Mouse (Mus musculus): ENCODE data around the gene Lamc2. TPM values are rescaled to one million over a fixed set of nuclear protein-coding genes. Genes with fewer than 3 reads are reported as not detected.

Lamc2 gene
- polyA plus RNA-seq, 1 experiment from 2014 or later = 1.0 TPM

DNA sequence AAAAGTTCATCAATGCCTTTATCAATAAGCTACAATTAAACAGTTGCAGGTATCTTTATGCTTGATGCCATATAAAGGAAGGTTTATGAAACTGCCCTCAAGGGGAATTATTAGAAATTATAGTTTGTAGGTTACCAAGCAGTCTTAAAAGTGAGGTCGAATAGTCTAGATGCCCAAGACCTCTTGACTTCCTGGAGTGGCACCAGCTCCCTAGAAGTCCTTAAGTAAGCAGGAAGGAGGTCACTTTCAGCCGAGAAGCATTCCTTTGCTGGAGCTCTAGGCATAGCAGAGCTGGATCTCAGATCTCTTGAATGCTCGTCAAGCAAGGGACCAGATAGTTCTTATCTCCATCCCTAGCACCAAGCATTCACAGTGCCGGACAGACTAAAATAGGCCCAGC lies 58.6 kb downstream of the Lamc2 start:
- H3K4me2 ChIP-seq = no peak overlapping the region
- no peak overlapping the region for H3K27ac ChIP-seq (ENCODE audit: low read depth, low read length)
- WGBS = 62% methylated on average over 4 of the region's 4 CpGs
- H3K4me1 ChIP-seq (replicated peaks; ENCODE audit: control insufficient read depth, insufficient read depth, low read length) = no peaks in the 10 kb centered on the region
- DNase-seq (ENCODE audit: low spot score) (no peak), ATAC-seq (replicated peaks; ENCODE audit: low FRiP score) (no peak)
- H3K36me3 ChIP-seq (ENCODE audit: control insufficient read depth, insufficient read depth, low read length) = no peaks in the 10 kb centered on the region
- H3K9me3 ChIP-seq (ENCODE audit: control insufficient read depth, low read length) = no peaks in the 10 kb centered on the region
- no peak overlapping the region for H3K4me3 ChIP-seq (ENCODE audit: low read depth, low read length)
- no peak overlapping the region for H3K9ac ChIP-seq (ENCODE audit: low read depth, low read length)
- H3K27me3 ChIP-seq (replicated peaks; ENCODE audit: control insufficient read depth, insufficient read depth, low read length) = no peaks in the 10 kb centered on the region

- Histone ChIP-seq H3K9me3 (ENCODE audit: control insufficient read depth, low read length) (no peaks in the 10 kb centered on the region), H3K27ac (ENCODE audit: low read depth, low read length) (no peak overlapping the region), H3K27me3 (replicated peaks; ENCODE audit: control insufficient read depth, insufficient read depth, low read length) (no peaks in the 10 kb centered on the region), H3K4me3 (ENCODE audit: low read depth, low read length) (no peak overlapping the region), H3K36me3 (ENCODE audit: control insufficient read depth, insufficient read depth, low read length) (no peaks in the 10 kb centered on the region), H3K4me2 (no peak overlapping the region), H3K9ac (ENCODE audit: low read depth, low read length) (no peak overlapping the region), H3K4me1 (replicated peaks; ENCODE audit: control insufficient read depth, insufficient read depth, low read length) (no peaks in the 10 kb centered on the region)
- 77% methylated on average over 15 of the region's 15 CpGs for WGBS
- DNase-seq (ENCODE audit: low spot score) = no peak
- ATAC-seq (replicated peaks; ENCODE audit: low FRiP score) = no peak
Measured at GRCm38 (mm10) chr1:153126491-153127381, 59.5 kb downstream of the Lamc2 start.

DNA sequence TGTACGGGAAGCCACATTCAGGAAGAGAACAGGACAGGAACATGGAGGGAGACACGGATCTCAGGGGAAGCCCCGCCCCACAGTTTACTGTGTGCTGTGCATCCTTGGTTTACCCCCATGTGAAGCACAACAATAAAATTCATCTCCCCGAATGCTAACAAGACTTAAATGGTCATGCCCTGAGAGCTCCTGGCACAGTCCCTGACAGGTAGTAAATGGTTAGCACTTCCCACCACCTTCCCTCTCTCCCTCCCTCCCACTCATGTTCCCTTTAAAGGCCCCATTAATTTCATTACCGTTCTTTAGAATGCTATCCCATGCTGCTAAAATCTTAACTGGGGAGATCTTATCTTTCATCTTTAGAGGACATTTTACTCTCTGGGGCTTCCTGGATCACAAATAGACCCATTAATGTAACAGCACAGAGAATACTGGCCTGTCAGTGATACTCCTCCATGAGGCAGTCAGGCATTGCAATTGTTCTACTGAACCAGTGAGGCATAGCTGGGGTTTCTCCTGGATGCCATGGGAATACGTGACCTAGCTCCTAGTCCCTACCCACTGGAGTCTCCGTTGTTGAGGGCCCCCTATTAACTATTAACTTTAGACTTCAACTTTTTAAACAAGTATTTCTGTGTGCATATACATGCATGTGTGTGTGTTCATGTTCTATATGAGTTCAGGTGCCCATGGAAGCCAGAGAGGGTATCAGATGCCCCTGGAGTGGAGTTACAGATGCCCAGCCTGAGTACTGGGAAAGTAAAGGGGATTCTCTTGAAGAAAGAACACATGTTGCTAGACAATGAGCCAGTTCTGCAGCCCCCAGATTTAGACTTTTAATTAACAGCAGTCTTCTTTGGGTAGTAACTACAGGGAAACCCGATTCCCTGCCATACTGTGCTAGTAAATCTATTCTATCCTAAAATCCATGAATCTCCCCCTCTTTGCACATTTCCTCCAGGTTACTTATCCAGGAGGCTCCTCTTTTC lies 60.7 kb downstream of the Lamc2 start:
- no peak for ATAC-seq (replicated peaks; ENCODE audit: low FRiP score)

DNA sequence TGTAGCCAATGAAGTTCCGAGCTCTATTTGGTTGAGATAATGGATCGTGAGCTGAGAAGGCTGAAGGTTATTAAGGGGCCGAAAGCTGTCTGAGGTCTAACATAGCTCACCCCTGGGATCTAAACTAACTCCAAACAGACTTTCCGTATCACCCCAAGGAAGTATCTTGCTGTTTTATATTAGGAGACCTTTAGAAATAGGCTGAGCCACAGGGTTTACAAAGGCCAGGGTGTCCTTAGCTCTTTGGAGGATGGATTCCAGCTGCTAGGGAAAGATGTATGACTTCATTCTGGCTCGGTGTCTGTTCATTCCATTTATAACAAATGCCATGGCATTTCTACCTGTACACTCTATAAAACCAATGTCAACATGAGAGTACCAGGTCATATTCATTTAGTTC lies 61.7 kb downstream of the Lamc2 start:
- DNase-seq (ENCODE audit: low spot score) (no peak), ATAC-seq (replicated peaks; ENCODE audit: low FRiP score) (no peak)
- Histone ChIP-seq H3K9ac (ENCODE audit: low read depth, low read length) (no peak overlapping the region), H3K27ac (ENCODE audit: low read depth, low read length) (no peak overlapping the region), H3K4me2 (no peak overlapping the region), H3K4me3 (ENCODE audit: low read depth, low read length) (no peak overlapping the region), H3K9me3 (ENCODE audit: control insufficient read depth, low read length) (no peaks in the 10 kb centered on the region), H3K27me3 (replicated peaks; ENCODE audit: control insufficient read depth, insufficient read depth, low read length) (no peaks in the 10 kb centered on the region), H3K4me1 (replicated peaks; ENCODE audit: control insufficient read depth, insufficient read depth, low read length) (no peaks in the 10 kb centered on the region), H3K36me3 (ENCODE audit: control insufficient read depth, insufficient read depth, low read length) (no peaks in the 10 kb centered on the region)
- 78% methylated on average over 5 of the region's 5 CpGs for WGBS

More for the DNA sequence above, 60.7 kb downstream of the Lamc2 start:
- Histone ChIP-seq H3K9ac (ENCODE audit: low read depth, low read length) (no peak overlapping the region), H3K36me3 (ENCODE audit: control insufficient read depth, insufficient read depth, low read length) (no peaks in the 10 kb centered on the region), H3K27me3 (replicated peaks; ENCODE audit: control insufficient read depth, insufficient read depth, low read length) (no peaks in the 10 kb centered on the region), H3K4me2 (no peak overlapping the region), H3K9me3 (ENCODE audit: control insufficient read depth, low read length) (no peaks in the 10 kb centered on the region), H3K27ac (ENCODE audit: low read depth, low read length) (no peak overlapping the region), H3K4me1 (replicated peaks; ENCODE audit: control insufficient read depth, insufficient read depth, low read length) (no peaks in the 10 kb centered on the region), H3K4me3 (ENCODE audit: low read depth, low read length) (no peak overlapping the region)
- DNase-seq (ENCODE audit: low spot score) = no peak
- WGBS = 72% methylated on average over 8 of the region's 8 CpGs

DNA sequence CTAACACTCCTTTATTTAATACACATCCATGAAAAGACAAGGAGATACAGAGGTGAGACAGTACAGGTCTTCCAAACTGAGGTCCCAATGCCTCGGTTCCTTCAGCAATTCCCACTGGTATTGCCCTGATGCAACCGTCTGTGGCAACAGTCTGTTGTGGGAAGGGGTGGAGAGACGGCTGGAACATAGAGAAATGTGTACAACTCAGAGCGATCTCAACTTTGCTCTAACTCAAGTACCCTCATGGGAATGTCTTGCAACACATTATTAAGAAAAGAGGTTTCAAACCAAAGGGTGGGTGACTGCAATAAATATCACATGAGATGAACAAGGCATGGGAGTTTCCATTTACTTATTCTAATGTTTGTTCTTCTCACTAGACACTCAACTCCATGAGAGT lies 63.5 kb downstream of the Lamc2 start:
- Histone ChIP-seq H3K9ac (ENCODE audit: low read depth, low read length) (no peak overlapping the region), H3K27me3 (replicated peaks; ENCODE audit: control insufficient read depth, insufficient read depth, low read length) (no peaks in the 10 kb centered on the region), H3K9me3 (ENCODE audit: control insufficient read depth, low read length) (no peaks in the 10 kb centered on the region), H3K4me2 (no peak overlapping the region), H3K4me3 (ENCODE audit: low read depth, low read length) (no peak overlapping the region), H3K4me1 (replicated peaks; ENCODE audit: control insufficient read depth, insufficient read depth, low read length) (no peaks in the 10 kb centered on the region), H3K27ac (ENCODE audit: low read depth, low read length) (no peak overlapping the region), H3K36me3 (ENCODE audit: control insufficient read depth, insufficient read depth, low read length) (no peaks in the 10 kb centered on the region)
- WGBS = 87% methylated on average over 4 of the region's 4 CpGs
- ATAC-seq (replicated peaks; ENCODE audit: low FRiP score) (no peak), DNase-seq (ENCODE audit: low spot score) (no peak)

- ATAC-seq (replicated peaks; ENCODE audit: low FRiP score) = no peak
- no peaks in the 10 kb centered on the region for H3K36me3 ChIP-seq (ENCODE audit: control insufficient read depth, insufficient read depth, low read length)
- H3K9ac ChIP-seq (ENCODE audit: low read depth, low read length) = no peak overlapping the region
- no peak overlapping the region for H3K27ac ChIP-seq (ENCODE audit: low read depth, low read length)
- H3K9me3 ChIP-seq (ENCODE audit: control insufficient read depth, low read length) = no peaks in the 10 kb centered on the region
- H3K4me2 ChIP-seq = no peak overlapping the region
- DNase-seq (ENCODE audit: low spot score) = no peak
- H3K27me3 ChIP-seq (replicated peaks; ENCODE audit: control insufficient read depth, insufficient read depth, low read length) = no peaks in the 10 kb centered on the region
- H3K4me3 ChIP-seq (ENCODE audit: low read depth, low read length) = no peak overlapping the region
- WGBS = 55% methylated on average over 5 of the region's 5 CpGs
- no peaks in the 10 kb centered on the region for H3K4me1 ChIP-seq (replicated peaks; ENCODE audit: control insufficient read depth, insufficient read depth, low read length)
Measured at GRCm38 (mm10) chr1:153121320-153121719, 64.9 kb downstream of the Lamc2 start.

DNA sequence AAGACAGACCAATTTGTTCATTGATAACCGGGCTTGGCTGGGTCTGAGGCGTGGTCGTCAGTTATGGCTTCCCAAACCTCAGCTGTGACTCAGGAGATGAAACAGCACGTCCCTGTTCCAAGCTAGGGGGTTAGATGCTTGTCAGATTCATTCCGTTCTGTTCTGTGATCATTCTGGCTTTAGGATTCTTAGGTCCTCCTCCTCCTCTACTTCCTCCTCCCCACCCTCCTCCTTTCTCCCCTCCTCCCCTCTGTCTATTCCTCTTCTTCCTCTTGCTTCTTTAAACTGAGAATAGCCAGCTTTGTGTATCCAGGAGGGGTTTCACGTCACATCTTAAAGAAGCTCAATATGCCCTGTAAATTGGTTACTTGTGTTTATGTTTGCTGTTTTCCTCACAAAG lies 65.7 kb downstream of the Lamc2 start:
- 54% methylated on average over 6 of the region's 6 CpGs for WGBS
- H3K36me3 ChIP-seq (ENCODE audit: control insufficient read depth, insufficient read depth, low read length) = no peaks in the 10 kb centered on the region
- DNase-seq (ENCODE audit: low spot score) (no peak), ATAC-seq (replicated peaks; ENCODE audit: low FRiP score) (no peak)
- H3K4me2 ChIP-seq = no peak overlapping the region
- H3K4me3 ChIP-seq (ENCODE audit: low read depth, low read length) = no peak overlapping the region
- no peak overlapping the region for H3K9ac ChIP-seq (ENCODE audit: low read depth, low read length)
- no peaks in the 10 kb centered on the region for H3K4me1 ChIP-seq (replicated peaks; ENCODE audit: control insufficient read depth, insufficient read depth, low read length)
- no peaks in the 10 kb centered on the region for H3K9me3 ChIP-seq (ENCODE audit: control insufficient read depth, low read length)
- no peaks in the 10 kb centered on the region for H3K27me3 ChIP-seq (replicated peaks; ENCODE audit: control insufficient read depth, insufficient read depth, low read length)
- no peak overlapping the region for H3K27ac ChIP-seq (ENCODE audit: low read depth, low read length)

- H3K27me3 ChIP-seq (replicated peaks; ENCODE audit: control insufficient read depth, insufficient read depth, low read length) = no peaks in the 10 kb centered on the region
Measured at GRCm38 (mm10) chr1:153115315-153115714, 70.9 kb downstream of the Lamc2 start.

More at GRCm38 (mm10) chr1:153115315-153115714, 70.9 kb downstream of the Lamc2 start:
- H3K4me1 ChIP-seq (replicated peaks; ENCODE audit: control insufficient read depth, insufficient read depth, low read length) = no peaks in the 10 kb centered on the region
- H3K9ac ChIP-seq (ENCODE audit: low read depth, low read length) = no peak overlapping the region
- no peaks in the 10 kb centered on the region for H3K36me3 ChIP-seq (ENCODE audit: control insufficient read depth, insufficient read depth, low read length)
- H3K27ac ChIP-seq (ENCODE audit: low read depth, low read length) = no peak overlapping the region
- no peak for ATAC-seq (replicated peaks; ENCODE audit: low FRiP score)
- no peaks in the 10 kb centered on the region for H3K9me3 ChIP-seq (ENCODE audit: control insufficient read depth, low read length)
- 73% methylated on average over 8 of the region's 8 CpGs for WGBS
- H3K4me2 ChIP-seq = no peak overlapping the region
- DNase-seq (ENCODE audit: low spot score) = no peak
- no peak overlapping the region for H3K4me3 ChIP-seq (ENCODE audit: low read depth, low read length)

Data from liver, embryonic 11.5 days (tissue).